Comparison of ENCODE assay signal across 31 mouse cellular contexts in genomic region chr2:105458643-105459042, GRCm38 (mm10).
"Had no signal": no experiment of that assay in that cellular context is flagged by ENCODE, and none has a peak within 500 bp of the region (broad histone marks: within the 10 kb centered on the region; RNA-seq: fewer than 3 reads in every experiment).

No protein-coding gene starts in this region.

- H3K9me3 ChIP-seq: heart, embryonic 12.5 days; heart, embryonic 13.5 days; heart, embryonic 15.5 days; hindbrain, embryonic 10.5 days; hindbrain, embryonic 12.5 days; hindbrain, embryonic 13.5 days; hindbrain, embryonic 15.5 days; intestine, embryonic 15.5 days; kidney, embryonic 15.5 days had no signal

- DNase-seq: heart, postnatal 10 days; heart, postnatal 14 days; heart, postnatal 36 days; heart, postnatal 4 days; kidney, adult 11 months; kidney, adult 18-20 months; kidney, adult 2 months; kidney, adult 8-10 months; kidney, adult 9 months; kidney, postnatal 10 days; kidney, postnatal 14 days; kidney, postnatal 25 days; kidney, postnatal 36 days; kidney, postnatal 4 days; layer of hippocampus, adult 9-11 months; layer of hippocampus, postnatal 36 days had no signal

- H3K4me3 ChIP-seq: heart, embryonic 12.5 days; heart, embryonic 13.5 days; heart, embryonic 15.5 days; hindbrain, embryonic 10.5 days; hindbrain, embryonic 12.5 days; hindbrain, embryonic 13.5 days; hindbrain, embryonic 15.5 days; intestine, embryonic 15.5 days; kidney, embryonic 15.5 days; layer of hippocampus, adult 2 months; left cerebral cortex, adult 2 months had no signal

- H3K27ac ChIP-seq: heart, embryonic 13.5 days; heart, embryonic 15.5 days; hindbrain, embryonic 10.5 days; hindbrain, embryonic 12.5 days; hindbrain, embryonic 13.5 days; hindbrain, embryonic 14.5 days; hindbrain, embryonic 15.5 days; hindbrain, postnatal 0 days; intestine, embryonic 15.5 days; kidney, embryonic 15.5 days; kidney, postnatal 0 days; layer of hippocampus, adult 2 months; left cerebral cortex, adult 2 months had no signal

- H3K27me3 ChIP-seq: heart, embryonic 12.5 days; heart, embryonic 13.5 days; heart, embryonic 15.5 days; hindbrain, embryonic 15.5 days; intestine, embryonic 15.5 days; kidney, embryonic 15.5 days had no signal

- H3K9ac ChIP-seq: heart, embryonic 12.5 days; heart, embryonic 13.5 days; heart, embryonic 15.5 days; hindbrain, embryonic 12.5 days; hindbrain, embryonic 13.5 days; hindbrain, embryonic 14.5 days; hindbrain, embryonic 15.5 days; intestine, embryonic 15.5 days; kidney, embryonic 15.5 days had no signal

- H3K4me1 ChIP-seq: heart, embryonic 12.5 days; hindbrain, embryonic 12.5 days; hindbrain, embryonic 15.5 days; intestine, embryonic 15.5 days had no signal

- H3K36me3 ChIP-seq: heart, embryonic 12.5 days; heart, embryonic 13.5 days; heart, embryonic 15.5 days; hindbrain, embryonic 10.5 days; hindbrain, embryonic 12.5 days; hindbrain, embryonic 13.5 days; hindbrain, embryonic 15.5 days; intestine, embryonic 15.5 days; kidney, embryonic 15.5 days had no signal

- H3K4me2 ChIP-seq: heart, embryonic 11.5 days; heart, embryonic 12.5 days; heart, embryonic 13.5 days; heart, embryonic 15.5 days; hindbrain, embryonic 12.5 days; hindbrain, embryonic 13.5 days; hindbrain, embryonic 14.5 days; hindbrain, embryonic 15.5 days; intestine, embryonic 15.5 days; kidney, embryonic 15.5 days had no signal
